Mouse (Mus musculus): ENCODE results near the gene Timd2. TPM values are rescaled to one million over a fixed set of nuclear protein-coding genes. Genes with fewer than 3 reads are reported as not detected.
"Not testable (repeated sequence)": the region's sequence is repeated elsewhere in the genome, so short reads cannot be mapped to it uniquely, and the experiment has no call there.

The Timd2 gene
- not detected in 2 replicates for polyA plus RNA-seq (2012; ENCODE audit: insufficient read depth, low replicate concordance)

GRCm38 (mm10) chr11:46706664-46707356 lies at the start of gene Timd2:
Gene Timd2, minus strand, starts transcription at chr11:46707061.
- H3K9me3 ChIP-seq: no peaks in the 10 kb centered on the region
- no peak within 1 kb of the TSS for H3K4me3 ChIP-seq (replicated peaks)
- H3K4me1 ChIP-seq: no peaks in the 10 kb centered on the region
- TF ChIP-seq FLI1 (IDR thresholded peaks at IDR 0.05; ENCODE audit: low read length) (no peak), GATA1 (IDR thresholded peaks at IDR 0.05; ENCODE audit: borderline replicate concordance, low read length) (no peak)
- H3K27me3 ChIP-seq (replicated peaks): no peaks in the 10 kb centered on the region
- H3K36me3 ChIP-seq (replicated peaks; ENCODE audit: low read length): no peaks in the 10 kb centered on the region

GRCm38 (mm10) chr11:46755714-46756113 lies 48.9 kb upstream of the Timd2 start:
- not testable (repeated sequence) for H3K4me1 ChIP-seq; H3K9me3 ChIP-seq; H3K36me3 ChIP-seq (replicated peaks; ENCODE audit: low read length); H3K27me3 ChIP-seq (replicated peaks); H3K4me3 ChIP-seq (replicated peaks)

GRCm38 (mm10) chr11:46754669-46755068 lies 47.8 kb upstream of the Timd2 start:
- no peaks in the 10 kb centered on the region for H3K9me3 ChIP-seq
- H3K4me1 ChIP-seq: no peaks in the 10 kb centered on the region
- no peaks in the 10 kb centered on the region for H3K36me3 ChIP-seq (replicated peaks; ENCODE audit: low read length)
- TF ChIP-seq FLI1 (IDR thresholded peaks at IDR 0.05; ENCODE audit: low read length) (no peak), GATA1 (IDR thresholded peaks at IDR 0.05; ENCODE audit: borderline replicate concordance, low read length) (no peak)
- no peak overlapping the region for H3K4me3 ChIP-seq (replicated peaks)
- no peaks in the 10 kb centered on the region for H3K27me3 ChIP-seq (replicated peaks)

- no peaks in the 10 kb centered on the region for H3K4me1 ChIP-seq
- H3K4me3 ChIP-seq (replicated peaks): no peak overlapping the region
- H3K36me3 ChIP-seq (replicated peaks; ENCODE audit: low read length): no peaks in the 10 kb centered on the region
- TF ChIP-seq GATA1 (IDR thresholded peaks at IDR 0.05; ENCODE audit: borderline replicate concordance, low read length): no peak
- no peak for TF ChIP-seq FLI1 (IDR thresholded peaks at IDR 0.05; ENCODE audit: low read length)
- no peaks in the 10 kb centered on the region for H3K9me3 ChIP-seq
- no peaks in the 10 kb centered on the region for H3K27me3 ChIP-seq (replicated peaks)
Measured at GRCm38 (mm10) chr11:46753662-46754061, 46.8 kb upstream of the Timd2 start.

GRCm38 (mm10) chr11:46747996-46748395 lies 41.1 kb upstream of the Timd2 start:
- no peak overlapping the region for H3K4me3 ChIP-seq (replicated peaks)
- H3K27me3 ChIP-seq (replicated peaks): no peaks in the 10 kb centered on the region
- no peaks in the 10 kb centered on the region for H3K4me1 ChIP-seq
- no peak for TF ChIP-seq FLI1 (IDR thresholded peaks at IDR 0.05; ENCODE audit: low read length)
- TF ChIP-seq GATA1 (IDR thresholded peaks at IDR 0.05; ENCODE audit: borderline replicate concordance, low read length): no peak
- H3K9me3 ChIP-seq: no peaks in the 10 kb centered on the region
- H3K36me3 ChIP-seq (replicated peaks; ENCODE audit: low read length): no peaks in the 10 kb centered on the region

GRCm38 (mm10) chr11:46741716-46742115 lies 34.9 kb upstream of the Timd2 start:
- TF ChIP-seq FLI1 (IDR thresholded peaks at IDR 0.05; ENCODE audit: low read length) (no peak), GATA1 (IDR thresholded peaks at IDR 0.05; ENCODE audit: borderline replicate concordance, low read length) (no peak)
- Histone ChIP-seq H3K9me3 (no peaks in the 10 kb centered on the region), H3K36me3 (replicated peaks; ENCODE audit: low read length) (no peaks in the 10 kb centered on the region), H3K4me3 (replicated peaks) (no peak overlapping the region), H3K27me3 (replicated peaks) (no peaks in the 10 kb centered on the region), H3K4me1 (no peaks in the 10 kb centered on the region)

GRCm38 (mm10) chr11:46740886-46741285 lies 34.0 kb upstream of the Timd2 start:
- TF ChIP-seq FLI1 (IDR thresholded peaks at IDR 0.05; ENCODE audit: low read length) (no peak), GATA1 (IDR thresholded peaks at IDR 0.05; ENCODE audit: borderline replicate concordance, low read length) (no peak)
- no peak overlapping the region for H3K4me3 ChIP-seq (replicated peaks)
- H3K36me3 ChIP-seq (replicated peaks; ENCODE audit: low read length): no peaks in the 10 kb centered on the region
- H3K27me3 ChIP-seq (replicated peaks): no peaks in the 10 kb centered on the region
- H3K9me3 ChIP-seq: no peaks in the 10 kb centered on the region
- H3K4me1 ChIP-seq: no peaks in the 10 kb centered on the region

- no peaks in the 10 kb centered on the region for H3K9me3 ChIP-seq
- no peaks in the 10 kb centered on the region for H3K27me3 ChIP-seq (replicated peaks)
- H3K4me1 ChIP-seq: no peaks in the 10 kb centered on the region
- H3K36me3 ChIP-seq (replicated peaks; ENCODE audit: low read length): no peaks in the 10 kb centered on the region
- TF ChIP-seq FLI1 (IDR thresholded peaks at IDR 0.05; ENCODE audit: low read length) (no peak), GATA1 (IDR thresholded peaks at IDR 0.05; ENCODE audit: borderline replicate concordance, low read length) (no peak)
- no peak overlapping the region for H3K4me3 ChIP-seq (replicated peaks)
Measured at GRCm38 (mm10) chr11:46739501-46739900, 32.6 kb upstream of the Timd2 start.

- not testable (repeated sequence) for H3K4me3 ChIP-seq (replicated peaks); H3K9me3 ChIP-seq; H3K27me3 ChIP-seq (replicated peaks); H3K36me3 ChIP-seq (replicated peaks; ENCODE audit: low read length); H3K4me1 ChIP-seq
Measured at GRCm38 (mm10) chr11:46735076-46735475, 28.2 kb upstream of the Timd2 start, which contains the start of gene Havcr1. Gene Havcr1, plus strand, starts transcription at chr11:46735080.

GRCm38 (mm10) chr11:46734617-46735016 lies 27.8 kb upstream of the Timd2 start:
- TF ChIP-seq FLI1 (IDR thresholded peaks at IDR 0.05; ENCODE audit: low read length) (no peak), GATA1 (IDR thresholded peaks at IDR 0.05; ENCODE audit: borderline replicate concordance, low read length) (no peak)
- H3K9me3 ChIP-seq: no peaks in the 10 kb centered on the region

More at GRCm38 (mm10) chr11:46734617-46735016, 27.8 kb upstream of the Timd2 start:
- no peaks in the 10 kb centered on the region for H3K4me1 ChIP-seq
- no peaks in the 10 kb centered on the region for H3K27me3 ChIP-seq (replicated peaks)
- no peaks in the 10 kb centered on the region for H3K36me3 ChIP-seq (replicated peaks; ENCODE audit: low read length)
- H3K4me3 ChIP-seq (replicated peaks): no peak overlapping the region
